Mouse (Mus musculus): Measurements from ENCODE around the gene Tapt1. TPM values are rescaled to one million over a fixed set of nuclear protein-coding genes. Genes with fewer than 3 reads are reported as not detected.

The Tapt1 gene
- polyA plus RNA-seq, 1 experiment = 18.2 TPM

GRCm38 (mm10) chr5:44253449-44253848, 27.0 kb upstream of the Tapt1 start:
- Histone ChIP-seq H3K4me2 (ENCODE audit: low read depth) (no peak overlapping the region), H3K36me3 (ENCODE audit: control insufficient read depth, insufficient read depth) (no peaks in the 10 kb centered on the region), H3K27me3 (ENCODE audit: control insufficient read depth, insufficient read depth, insufficient read length) (no peaks in the 10 kb centered on the region), H3K4me3 (no peak overlapping the region), H3K79me2 (ENCODE audit: control insufficient read depth, insufficient read depth) (no peaks in the 10 kb centered on the region), H3ac (ENCODE audit: control insufficient read depth, insufficient read length) (no peak overlapping the region)
- no peak for TF ChIP-seq MAX (IDR thresholded peaks at IDR 0.05; ENCODE audit: low read depth)
- no peak for TF ChIP-seq POLR2A (IDR thresholded peaks at IDR 0.05; ENCODE audit: insufficient read length, low read depth)

DNA sequence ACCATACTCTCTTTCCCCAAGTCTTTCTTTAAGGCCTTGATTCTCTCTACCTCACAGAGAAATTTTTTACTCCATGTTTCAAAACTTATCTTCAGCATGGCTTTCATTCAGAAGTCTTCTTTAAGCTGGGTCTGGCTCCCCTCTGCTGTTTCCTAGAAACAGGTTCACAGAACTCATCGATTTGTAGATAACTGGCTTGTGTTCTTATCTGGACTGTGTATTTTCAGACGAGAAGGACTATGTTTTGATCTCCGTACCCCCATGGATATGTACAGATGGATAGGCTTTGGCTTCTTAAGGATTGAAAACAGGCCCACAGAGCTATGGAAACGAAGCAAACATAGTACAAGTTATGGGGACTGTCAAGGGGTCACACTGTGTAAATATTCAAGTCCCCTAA, 26.0 kb upstream of the Tapt1 start:
- Histone ChIP-seq H3K27me3 (ENCODE audit: control insufficient read depth, insufficient read depth, insufficient read length) (no peaks in the 10 kb centered on the region), H3K4me2 (ENCODE audit: low read depth) (no peak overlapping the region), H3K79me2 (ENCODE audit: control insufficient read depth, insufficient read depth) (no peaks in the 10 kb centered on the region), H3K4me3 (no peak overlapping the region), H3K36me3 (ENCODE audit: control insufficient read depth, insufficient read depth) (no peaks in the 10 kb centered on the region), H3ac (ENCODE audit: control insufficient read depth, insufficient read length) (no peak overlapping the region)
- no peak for TF ChIP-seq E2F4 (IDR thresholded peaks at IDR 0.05; ENCODE audit: insufficient read depth)
- no peak for TF ChIP-seq SRF (IDR thresholded peaks at IDR 0.05; ENCODE audit: control insufficient read depth, insufficient read length, low read depth)
- no peak for TF ChIP-seq TCF12 (IDR thresholded peaks at IDR 0.05; ENCODE audit: insufficient read depth, poor library complexity, severe bottlenecking)
- no peak for TF ChIP-seq CEBPB (IDR thresholded peaks at IDR 0.05; ENCODE audit: insufficient read depth, poor library complexity, severe bottlenecking)
- TF ChIP-seq MYOG (IDR thresholded peaks at IDR 0.05; ENCODE audit: control insufficient read depth in 1 of 3, insufficient read depth in 1 of 3, insufficient read length in 2 of 3, low read depth in 2 of 3) = no peak
- TF ChIP-seq MYOD1 (IDR thresholded peaks at IDR 0.05; ENCODE audit: control insufficient read depth in 1 of 3, insufficient read length in 2 of 3, low read depth in 2 of 3) = no peak
- no peak for TF ChIP-seq POLR2AphosphoS2 (IDR thresholded peaks at IDR 0.05; ENCODE audit: insufficient read length, low read depth)
- TF ChIP-seq MAX (IDR thresholded peaks at IDR 0.05; ENCODE audit: low read depth) = no peak
- TF ChIP-seq POLR2A (IDR thresholded peaks at IDR 0.05; ENCODE audit: insufficient read length, low read depth) = no peak
- TF ChIP-seq TCF3 (IDR thresholded peaks at IDR 0.05; ENCODE audit: insufficient read length, low read depth) = no peak
- no peak for TF ChIP-seq USF1 (IDR thresholded peaks at IDR 0.05; ENCODE audit: low read depth)
- TF ChIP-seq REST (IDR thresholded peaks at IDR 0.05; ENCODE audit: insufficient read depth, insufficient read length) = no peak

DNA sequence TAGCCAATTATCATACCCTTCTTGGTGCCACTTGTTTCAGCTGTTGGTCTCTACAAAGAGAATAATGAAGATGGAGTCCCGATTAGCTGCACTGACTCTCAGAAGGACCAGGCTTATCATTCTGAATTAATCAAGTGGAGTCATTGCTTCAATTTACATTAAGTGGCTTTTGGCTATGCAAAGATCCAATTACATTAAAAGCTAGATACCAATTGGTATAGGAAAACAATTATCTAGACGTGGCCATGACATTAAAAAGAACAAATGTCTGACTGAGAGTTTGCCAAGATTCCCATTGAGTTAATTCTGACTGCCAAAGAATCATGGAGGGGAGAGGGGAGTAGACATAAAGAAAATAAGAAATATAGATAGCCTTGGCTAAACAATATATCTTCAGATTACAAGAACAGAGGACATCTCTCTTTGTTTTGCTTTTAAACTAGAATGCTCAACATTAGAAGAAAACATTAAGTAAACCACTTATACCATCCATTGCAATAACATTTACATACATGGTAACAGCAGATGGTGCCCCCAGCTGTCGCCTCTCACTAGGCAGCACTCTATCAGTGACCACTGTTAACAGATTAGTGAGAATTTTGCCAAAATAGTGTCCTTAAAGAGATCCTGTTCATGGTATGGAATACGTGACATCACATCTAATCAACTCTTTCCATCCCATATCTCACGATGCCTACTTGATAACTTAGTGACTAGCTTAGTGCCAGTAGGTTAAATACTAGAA, 24.0 kb upstream of the Tapt1 start:
- no peaks in the 10 kb centered on the region for H3K79me2 ChIP-seq (ENCODE audit: control insufficient read depth, insufficient read depth)
- H3K36me3 ChIP-seq (ENCODE audit: control insufficient read depth, insufficient read depth) = no peaks in the 10 kb centered on the region
- no peak overlapping the region for H3K4me2 ChIP-seq (ENCODE audit: low read depth)
- TF ChIP-seq REST (IDR thresholded peaks at IDR 0.05; ENCODE audit: insufficient read depth, insufficient read length) = no peak
- TF ChIP-seq POLR2A (IDR thresholded peaks at IDR 0.05; ENCODE audit: insufficient read length, low read depth) = no peak
- no peak for TF ChIP-seq TCF3 (IDR thresholded peaks at IDR 0.05; ENCODE audit: insufficient read length, low read depth)
- no peak for TF ChIP-seq MYOD1 (IDR thresholded peaks at IDR 0.05; ENCODE audit: control insufficient read depth in 1 of 3, insufficient read length in 2 of 3, low read depth in 2 of 3)
- TF ChIP-seq MYOG (IDR thresholded peaks at IDR 0.05; ENCODE audit: control insufficient read depth in 1 of 3, insufficient read depth in 1 of 3, insufficient read length in 2 of 3, low read depth in 2 of 3) = no peak
- no peak for TF ChIP-seq MAX (IDR thresholded peaks at IDR 0.05; ENCODE audit: low read depth)
- no peak for TF ChIP-seq SRF (IDR thresholded peaks at IDR 0.05; ENCODE audit: control insufficient read depth, insufficient read length, low read depth)
- no peak for TF ChIP-seq USF1 (IDR thresholded peaks at IDR 0.05; ENCODE audit: low read depth)
- TF ChIP-seq E2F4 (IDR thresholded peaks at IDR 0.05; ENCODE audit: insufficient read depth) = no peak
- TF ChIP-seq POLR2AphosphoS2 (IDR thresholded peaks at IDR 0.05; ENCODE audit: insufficient read length, low read depth) = no peak
- TF ChIP-seq CEBPB (IDR thresholded peaks at IDR 0.05; ENCODE audit: insufficient read depth, poor library complexity, severe bottlenecking) = no peak
- TF ChIP-seq TCF12 (IDR thresholded peaks at IDR 0.05; ENCODE audit: insufficient read depth, poor library complexity, severe bottlenecking) = no peak
- no peaks in the 10 kb centered on the region for H3K27me3 ChIP-seq (ENCODE audit: control insufficient read depth, insufficient read depth, insufficient read length)
- H3ac ChIP-seq (ENCODE audit: control insufficient read depth, insufficient read length) = no peak overlapping the region
- H3K4me3 ChIP-seq = no peak overlapping the region

- H3K27me3 ChIP-seq (ENCODE audit: control insufficient read depth, insufficient read depth, insufficient read length) = no peaks in the 10 kb centered on the region
- TF ChIP-seq SRF (IDR thresholded peaks at IDR 0.05; ENCODE audit: control insufficient read depth, insufficient read length, low read depth) (no peak), POLR2A (IDR thresholded peaks at IDR 0.05; ENCODE audit: insufficient read length, low read depth) (no peak), MYOG (IDR thresholded peaks at IDR 0.05; ENCODE audit: control insufficient read depth in 1 of 3, insufficient read depth in 1 of 3, insufficient read length in 2 of 3, low read depth in 2 of 3) (no peak), CEBPB (IDR thresholded peaks at IDR 0.05; ENCODE audit: insufficient read depth, poor library complexity, severe bottlenecking) (no peak), POLR2AphosphoS2 (IDR thresholded peaks at IDR 0.05; ENCODE audit: insufficient read length, low read depth) (no peak), TCF12 (IDR thresholded peaks at IDR 0.05; ENCODE audit: insufficient read depth, poor library complexity, severe bottlenecking) (no peak), USF1 (IDR thresholded peaks at IDR 0.05; ENCODE audit: low read depth) (no peak), TCF3 (IDR thresholded peaks at IDR 0.05; ENCODE audit: insufficient read length, low read depth) (no peak), E2F4 (IDR thresholded peaks at IDR 0.05; ENCODE audit: insufficient read depth) (no peak), MYOD1 (IDR thresholded peaks at IDR 0.05; ENCODE audit: control insufficient read depth in 1 of 3, insufficient read length in 2 of 3, low read depth in 2 of 3) (no peak), REST (IDR thresholded peaks at IDR 0.05; ENCODE audit: insufficient read depth, insufficient read length) (no peak), MAX (IDR thresholded peaks at IDR 0.05; ENCODE audit: low read depth) (no peak)
- H3K4me2 ChIP-seq (ENCODE audit: low read depth) = no peak overlapping the region
- H3K4me3 ChIP-seq = no peak overlapping the region
- H3ac ChIP-seq (ENCODE audit: control insufficient read depth, insufficient read length) = no peak overlapping the region
- H3K36me3 ChIP-seq (ENCODE audit: control insufficient read depth, insufficient read depth) = no peaks in the 10 kb centered on the region
- no peaks in the 10 kb centered on the region for H3K79me2 ChIP-seq (ENCODE audit: control insufficient read depth, insufficient read depth)
Observed at GRCm38 (mm10) chr5:44249363-44249762, 22.9 kb upstream of the Tapt1 start.

Data from myocyte (in vitro differentiated cells).